Mouse (Mus musculus): ENCODE measurements at regions not wholly inside any gene's neighbourhood (a gene's known extent, or its start where the extent isn't known, plus 50 kb on each side); places are given as distances from the start of the nearest gene placed in this dataset.

GRCm38 (mm10) chr4:89554711-89555466 is 124.3 kb upstream of the Dmrta1 start:
- no peak for TF ChIP-seq CTCF (IDR thresholded peaks at IDR 0.05; ENCODE audit: insufficient read depth, low read depth, low read length)
- TF ChIP-seq POLR2A (IDR thresholded peaks at IDR 0.05; ENCODE audit: insufficient read depth, low read depth, low read length), result no peak

Data from olfactory bulb, adult 2 months (tissue).